Mouse (Mus musculus) hindbrain, embryonic 12.5 days (tissue): ENCODE measurements around the gene Pex12. TPM values are rescaled to one million over a fixed set of nuclear protein-coding genes. Genes with fewer than 3 reads are reported as not detected.

Source experiments
- ATAC-seq: fragments of 200-750 bp; cut with Nextera tagmentation; 2 replicates; pipeline ENCODE4 v1.8.0; 2017; ENCODE audit warnings: moderate TSS enrichment; ENCODE audit not compliant: low FRiP score
- H3K27ac ChIP-seq: fragments of 300-500 bp; sonication (generic); 2 replicates; pipeline ENCODE4 v1.5.1; 2016; ENCODE audit warnings: mild to moderate bottlenecking
- H3K27me3 ChIP-seq: fragments of 300-500 bp; sonication (generic); 2 replicates; pipeline ENCODE4 v1.6.1; 2016; ENCODE audit warnings: mild to moderate bottlenecking
- H3K36me3 ChIP-seq: fragments of 300-500 bp; sonication (generic); 2 replicates; pipeline ENCODE4 v1.6.1; 2016; ENCODE audit warnings: mild to moderate bottlenecking
- H3K4me1 ChIP-seq: fragments of 300-500 bp; sonication (generic); 2 replicates; pipeline ENCODE4 v1.6.1; 2016
- H3K4me2 ChIP-seq: fragments of 300-500 bp; sonication (generic); replicated peaks from 2 replicates; pipeline ENCODE4 v1.6.1; 2016; ENCODE audit warnings: mild to moderate bottlenecking
- H3K4me3 ChIP-seq: fragments of 300-500 bp; sonication (generic); 2 replicates; pipeline ENCODE4 v1.5.1; 2016; ENCODE audit warnings: mild to moderate bottlenecking
- H3K9ac ChIP-seq: fragments of 300-500 bp; sonication (generic); 2 replicates; pipeline ENCODE4 v1.6.1; 2016; ENCODE audit warnings: mild to moderate bottlenecking, moderate library complexity
- H3K9me3 ChIP-seq: fragments of 300-500 bp; sonication (generic); replicated peaks from 2 replicates; pipeline ENCODE4 v1.6.1; 2016; ENCODE audit warnings: mild to moderate bottlenecking
- WGBS: fragments of 180-500 bp; shearing (Covaris S2); methylation state at CpG from one replicate; pipeline ENCODE4 v1.1.7; 2016; 5-methylcytosine and 5-hydroxymethylcytosine counted together
- polyA plus RNA-seq: library from polyadenylated mRNA; unstranded; fragments of >200 nt; fragmentation: Nextera tagmentation; extraction: Ambion mirVana; gene quantifications from 2 replicates; pipeline ENCODE4 v1.2.1, GENCODE M21; 2016

Gene Pex12
- polyA plus RNA-seq, 1 experiment from 2014 or later: 16.4 TPM

- peaks cover 9% of the 10 kb centered on the region for H3K36me3 ChIP-seq
- H3K4me3 ChIP-seq: no peak overlapping the region
- H3K27me3 ChIP-seq: no peaks in the 10 kb centered on the region
- no peak overlapping the region; the same call in 1 of the 2 replicates for H3K4me2 ChIP-seq
- H3K9me3 ChIP-seq: no peaks in the 10 kb centered on the region
- peaks cover 36% of the 10 kb centered on the region for H3K4me1 ChIP-seq
- no peak overlapping the region for H3K27ac ChIP-seq
- WGBS: 71% methylated on average over 2 of the region's 2 CpGs
- ATAC-seq: no peak
- no peak overlapping the region for H3K9ac ChIP-seq
These were observed 955 bp downstream of the Pex12 start for GRCm38 (mm10) chr11:83301431-83301831.

GRCm38 (mm10) chr11:83299724-83300123 lies 2.7 kb downstream of the Pex12 start:
- no peak for ATAC-seq
- Histone ChIP-seq H3K4me1 (peaks cover 32% of the 10 kb centered on the region), H3K4me2 (no peak overlapping the region), H3K9me3 (no peaks in the 10 kb centered on the region), H3K36me3 (peaks cover 20% of the 10 kb centered on the region), H3K27me3 (no peaks in the 10 kb centered on the region), H3K9ac (no peak overlapping the region), H3K4me3 (no peak overlapping the region), H3K27ac (no peak overlapping the region)
- 92% methylated on average over 9 of the region's 9 CpGs for WGBS

DNA sequence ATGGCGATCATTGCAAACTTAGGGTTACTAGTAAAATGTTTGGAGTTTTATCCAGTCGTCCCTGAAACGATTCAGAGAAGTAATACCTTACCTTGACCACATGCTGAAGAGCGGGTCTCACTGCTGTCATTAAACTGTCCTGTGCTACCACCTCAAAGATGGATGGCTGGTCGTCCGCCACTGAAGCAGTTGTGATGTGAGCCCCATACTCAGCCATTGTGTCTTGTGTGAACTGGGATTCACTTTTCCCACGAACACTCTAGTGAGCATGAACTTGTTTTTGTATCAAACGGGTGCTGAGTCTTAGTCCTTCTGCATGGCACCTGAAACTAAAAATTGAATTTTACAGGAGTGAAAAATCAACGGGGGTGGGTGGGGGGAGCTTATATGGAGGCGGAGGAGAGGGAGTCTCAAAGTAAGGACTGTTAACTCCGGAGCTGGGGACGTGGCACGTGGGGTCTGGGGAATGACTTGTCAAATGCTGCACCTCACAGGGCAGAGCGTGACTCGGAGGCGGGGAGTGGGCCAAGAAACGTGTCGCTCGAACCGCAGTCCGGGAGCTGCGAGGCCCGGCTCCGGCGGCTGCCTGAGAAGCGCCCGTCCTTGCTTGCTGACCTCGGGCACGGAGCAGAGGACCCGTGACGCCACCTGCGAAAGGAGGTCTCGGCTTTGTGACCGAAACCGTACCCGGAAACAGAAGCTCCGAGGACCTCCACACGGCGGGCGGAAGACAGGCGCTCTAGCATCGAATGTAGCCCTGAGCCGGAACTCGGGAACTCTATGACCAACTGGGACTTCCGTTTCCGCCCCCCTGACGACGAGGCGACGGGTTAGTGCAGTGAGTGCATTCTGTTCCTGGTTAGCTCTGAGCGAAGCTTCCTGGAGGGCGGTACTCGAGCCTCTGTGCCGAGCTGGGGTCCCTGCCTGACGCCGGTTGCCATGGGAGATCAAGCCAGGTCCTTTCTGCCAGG lies 3.9 kb downstream of the Pex12 start, which contains the start of gene Ap2b1:
TSS of gene Ap2b1 (plus strand) at position 800 of the 971 bp plus-strand sequence.
- Histone ChIP-seq H3K9ac (peak within 1 kb of the TSS; percentile 84), H3K27me3 (no peaks in the 10 kb centered on the region), H3K4me2 (peak within 1 kb of the TSS; percentile 83), H3K4me3 (peak within 1 kb of the TSS; percentile 80), H3K4me1 (peaks cover 25% of the 10 kb centered on the region), H3K9me3 (no peaks in the 10 kb centered on the region), H3K36me3 (peaks cover 20% of the 10 kb centered on the region), H3K27ac (peak within 1 kb of the TSS; percentile 91)
- peak; percentile 92 for ATAC-seq
- WGBS: 3% methylated on average over 56 of the region's 56 CpGs

GRCm38 (mm10) chr11:83297816-83298215 lies 4.6 kb downstream of the Pex12 start:
- no peak overlapping the region for H3K27ac ChIP-seq

GRCm38 (mm10) chr11:83294133-83294532 lies 8.3 kb downstream of the Pex12 start:
- no peaks in the 10 kb centered on the region for H3K27me3 ChIP-seq
- no peak overlapping the region for H3K27ac ChIP-seq
- H3K9me3 ChIP-seq: no peaks in the 10 kb centered on the region
- 84% methylated on average over 2 of the region's 2 CpGs for WGBS
- peaks cover 20% of the 10 kb centered on the region for H3K36me3 ChIP-seq
- ATAC-seq: no peak
- H3K4me3 ChIP-seq: no peak overlapping the region
- peaks cover 33% of the 10 kb centered on the region for H3K4me1 ChIP-seq
- H3K9ac ChIP-seq: no peak overlapping the region
- H3K4me2 ChIP-seq: no peak overlapping the region

More at GRCm38 (mm10) chr11:83297816-83298215, 4.6 kb downstream of the Pex12 start:
- Histone ChIP-seq H3K27me3 (no peaks in the 10 kb centered on the region), H3K4me2 (peak overlapping the region; percentile 83), H3K9ac (peak overlapping the region; percentile 84; the same call in 1 of the 2 replicates), H3K36me3 (peaks cover 20% of the 10 kb centered on the region), H3K4me1 (peaks cover 30% of the 10 kb centered on the region), H3K9me3 (no peaks in the 10 kb centered on the region), H3K4me3 (peak overlapping the region; percentile 80)
- no peak for ATAC-seq
- 74% methylated on average over 6 of the region's 6 CpGs for WGBS

GRCm38 (mm10) chr11:83293182-83293581 lies 9.2 kb downstream of the Pex12 start:
- H3K4me1 ChIP-seq: peaks cover 31% of the 10 kb centered on the region
- no peaks in the 10 kb centered on the region for H3K9me3 ChIP-seq
- 0 out of 2 replicates have a peak overlapping the region, but pooled peaks have one; percentile 38 for H3K9ac ChIP-seq
- H3K27ac ChIP-seq: no peak overlapping the region
- 96% methylated on average over 1 of the region's 1 CpGs for WGBS
- H3K27me3 ChIP-seq: no peaks in the 10 kb centered on the region
- peak overlapping the region; percentile 52 for H3K4me3 ChIP-seq
- H3K4me2 ChIP-seq: peak overlapping the region; percentile 88
- H3K36me3 ChIP-seq: peaks cover 20% of the 10 kb centered on the region
- ATAC-seq: no peak

- Histone ChIP-seq H3K9me3 (no peaks in the 10 kb centered on the region), H3K9ac (peak overlapping the region; percentile 73), H3K27me3 (no peaks in the 10 kb centered on the region), H3K36me3 (peaks cover 19% of the 10 kb centered on the region), H3K4me3 (peak overlapping the region; percentile 52), H3K27ac (no peak overlapping the region), H3K4me2 (peak overlapping the region; percentile 88), H3K4me1 (peaks cover 22% of the 10 kb centered on the region)
- 4% methylated on average over 5 of the region's 5 CpGs for WGBS
- ATAC-seq: no peak
These were observed 10.2 kb downstream of the Pex12 start for GRCm38 (mm10) chr11:83292251-83292587.

GRCm38 (mm10) chr11:83291375-83292250 lies 10.8 kb downstream of the Pex12 start:
- Histone ChIP-seq H3K27me3 (no peaks in the 10 kb centered on the region), H3K27ac (peak overlapping the region; percentile 80), H3K9me3 (no peaks in the 10 kb centered on the region), H3K4me3 (peak overlapping the region; percentile 52), H3K36me3 (peaks cover 12% of the 10 kb centered on the region), H3K9ac (peak overlapping the region; percentile 73), H3K4me2 (peak overlapping the region; percentile 88), H3K4me1 (peaks cover 18% of the 10 kb centered on the region)
- under 1% methylated on average over 38 of the region's 38 CpGs for WGBS
- peak; percentile 99 for ATAC-seq

DNA sequence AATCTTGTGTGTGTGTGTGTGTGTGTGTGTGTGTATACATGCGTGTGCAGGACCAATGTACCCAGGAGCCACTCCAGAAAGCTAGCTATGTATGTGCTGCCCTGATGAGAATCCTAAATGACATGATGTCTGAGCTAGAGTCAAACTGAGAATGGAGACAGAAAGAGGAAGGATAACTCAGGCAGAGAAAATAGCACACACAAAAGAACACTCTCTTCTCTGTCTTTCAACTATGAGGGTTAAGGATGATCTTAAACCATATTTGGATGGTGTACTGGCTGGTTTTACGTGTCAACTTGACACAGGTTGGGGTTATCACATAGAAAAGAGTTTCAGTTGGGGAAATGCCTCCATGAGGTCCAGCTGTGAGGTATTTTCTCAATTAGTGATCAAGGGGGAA lies 12.8 kb downstream of the Pex12 start:
- H3K4me1 ChIP-seq: peaks cover 18% of the 10 kb centered on the region
- no peak for ATAC-seq
- no peak overlapping the region for H3K4me2 ChIP-seq
- H3K9ac ChIP-seq: no peak overlapping the region
- H3K4me3 ChIP-seq: no peak overlapping the region
- no peak overlapping the region for H3K27ac ChIP-seq
- no peaks in the 10 kb centered on the region for H3K9me3 ChIP-seq
- 80% methylated on average over 2 of the region's 2 CpGs for WGBS
- H3K36me3 ChIP-seq: no peaks in the 10 kb centered on the region
- no peaks in the 10 kb centered on the region for H3K27me3 ChIP-seq

DNA sequence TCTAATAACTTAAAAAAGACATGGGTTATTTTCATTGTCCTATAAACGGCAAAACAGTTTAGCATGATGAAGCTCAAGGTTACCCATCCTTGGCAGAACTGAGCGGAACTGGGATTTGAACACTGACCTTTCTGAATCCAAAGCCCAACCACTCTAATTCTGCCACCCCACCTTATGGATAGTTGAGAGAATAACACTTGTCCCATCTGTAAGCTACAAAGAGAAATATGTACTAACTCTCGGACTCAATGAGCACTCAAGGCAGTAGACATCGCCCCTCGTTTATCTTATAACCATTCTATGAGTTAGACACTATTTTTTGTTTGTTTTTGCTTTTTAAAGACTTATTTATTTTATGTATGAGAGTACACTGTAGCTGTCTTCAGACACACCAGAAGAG lies 13.3 kb downstream of the Pex12 start:
- no peaks in the 10 kb centered on the region for H3K27me3 ChIP-seq
- H3K27ac ChIP-seq: no peak overlapping the region
- H3K9me3 ChIP-seq: no peaks in the 10 kb centered on the region
- no peaks in the 10 kb centered on the region for H3K36me3 ChIP-seq
- H3K4me2 ChIP-seq: no peak overlapping the region
- WGBS: 92% methylated on average over 5 of the region's 5 CpGs
- no peak for ATAC-seq
- peaks cover 18% of the 10 kb centered on the region for H3K4me1 ChIP-seq
- no peak overlapping the region for H3K4me3 ChIP-seq
- no peak overlapping the region for H3K9ac ChIP-seq

DNA sequence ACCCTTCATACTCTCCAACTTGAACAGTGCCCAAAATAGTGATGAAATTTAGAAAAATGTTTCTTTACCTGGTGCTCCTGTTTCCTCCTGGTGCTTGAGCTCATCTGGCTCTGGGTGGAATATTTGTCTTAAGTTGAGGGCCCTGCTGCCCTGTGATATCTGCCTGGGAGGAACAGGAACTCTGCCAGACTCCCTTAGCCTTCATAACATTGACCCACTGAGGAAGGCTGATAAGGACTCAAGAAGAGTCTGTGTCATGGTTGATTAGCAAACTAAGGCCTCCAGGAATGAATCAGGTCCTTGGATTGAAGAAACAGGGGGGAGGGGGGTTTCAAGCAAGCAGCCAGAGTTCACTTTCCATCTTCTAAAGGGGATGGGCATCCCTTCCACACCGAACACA lies 15.8 kb downstream of the Pex12 start, which contains the start of gene Slfn14:
TSS of gene Slfn14 (minus strand) at position 161 of the 400 bp plus-strand sequence.
- H3K4me3 ChIP-seq: no peak within 1 kb of the TSS
- H3K4me2 ChIP-seq: no peak within 1 kb of the TSS
- WGBS: 63% methylated on average over 1 of the region's 1 CpGs
- peaks cover 3% of the 10 kb centered on the region; the same call in 1 of the 2 replicates for H3K4me1 ChIP-seq
- no peak within 1 kb of the TSS for H3K9ac ChIP-seq
- no peak for ATAC-seq
- H3K27ac ChIP-seq: no peak within 1 kb of the TSS
- H3K36me3 ChIP-seq: no peaks in the 10 kb centered on the region
- H3K27me3 ChIP-seq: no peaks in the 10 kb centered on the region
- H3K9me3 ChIP-seq: no peaks in the 10 kb centered on the region

GRCm38 (mm10) chr11:83285627-83286026 lies 16.8 kb downstream of the Pex12 start:
- H3K9ac ChIP-seq: no peak overlapping the region
- H3K27ac ChIP-seq: no peak overlapping the region
- H3K4me3 ChIP-seq: no peak overlapping the region
- H3K4me2 ChIP-seq: no peak overlapping the region
- no peaks in the 10 kb centered on the region for H3K36me3 ChIP-seq
- no peaks in the 10 kb centered on the region; the same call in 1 of the 2 replicates for H3K4me1 ChIP-seq
- ATAC-seq: no peak
- 93% methylated on average over 4 of the region's 4 CpGs for WGBS
- no peaks in the 10 kb centered on the region for H3K27me3 ChIP-seq
- no peaks in the 10 kb centered on the region for H3K9me3 ChIP-seq
